Mouse (Mus musculus): ENCODE results near the gene Trub2. TPM values are rescaled to one million over a fixed set of nuclear protein-coding genes. Genes with fewer than 3 reads are reported as not detected.

Trub2 gene
- total and polyA plus RNA-seq, 3 experiments = 32.6 to 41.4 (median 39.0) TPM

DNA sequence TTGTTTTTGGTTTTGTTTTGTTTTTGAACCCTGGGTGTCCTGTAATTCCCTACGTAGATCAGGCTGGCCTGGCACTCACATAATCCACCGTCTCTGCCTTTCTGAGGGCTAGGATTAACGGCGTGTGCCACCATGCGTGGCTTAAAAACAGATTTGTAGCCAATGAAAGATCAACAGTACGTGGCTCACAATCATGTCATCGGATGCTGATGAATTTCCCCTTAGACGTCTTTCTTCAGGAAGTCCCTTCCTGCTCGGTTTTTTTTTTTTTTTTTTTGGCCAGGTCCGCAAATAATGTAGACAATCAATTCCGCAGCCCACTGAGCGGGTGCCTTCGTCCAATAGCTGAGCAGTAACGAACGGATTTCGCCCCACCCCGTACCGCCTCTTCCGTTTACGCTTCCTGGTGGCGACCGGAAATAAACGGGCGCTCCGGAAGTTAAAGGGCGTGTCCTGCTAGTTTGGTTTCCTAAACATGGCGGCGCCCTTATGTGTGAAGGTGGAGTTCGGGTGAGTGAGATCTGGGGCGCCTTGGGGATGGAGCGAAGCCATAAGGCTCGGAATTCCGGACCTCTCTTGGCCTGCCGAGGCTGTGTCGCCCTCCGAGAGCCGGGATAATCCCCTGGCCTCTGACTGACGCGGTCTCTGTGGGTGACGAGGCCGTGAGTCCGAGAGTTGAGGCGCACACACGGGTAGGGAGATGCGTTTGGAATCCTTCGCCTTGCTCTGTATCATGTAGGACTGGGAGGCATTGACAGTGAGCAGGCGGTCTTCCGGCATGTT lies 38.8 kb upstream of the Trub2 start:
- peaks cover 33% of the 10 kb centered on the region for H3K79me2 ChIP-seq (replicated peaks; ENCODE audit: control insufficient read depth, extremely low read depth, insufficient read depth, poor library complexity, severe bottlenecking)
- H3K4me1 ChIP-seq (ENCODE audit: control insufficient read depth in 1 of 2, insufficient read depth in 2 of 2) = peaks cover 5 to 14% of the 10 kb centered on the region in 2 experiments; a peak in 3 of 4 replicates
- dilution Hi-C loops (cut with MboI; ENCODE audit: extremely low pct_ligation_motif_present, extremely low pct_unique_long_range_greater_than_20kb, low sequenced_read_pairs) = no loop called here
- TF ChIP-seq EP300 (IDR thresholded peaks at IDR 0.05; ENCODE audit: low read length) (0 out of 2 replicates have a peak, but pooled peaks have one; percentile 21), MXI1 (IDR thresholded peaks at IDR 0.05; ENCODE audit: low read depth, low read length) (peak; percentile 86), CHD2 (IDR thresholded peaks at IDR 0.05; ENCODE audit: low read length) (peak; percentile 72), JUN (IDR thresholded peaks at IDR 0.05; ENCODE audit: insufficient read depth, low read depth, low read length) (no peak), MAX (IDR thresholded peaks at IDR 0.05; ENCODE audit: low read length) (peak; percentile 82), GABPA (IDR thresholded peaks at IDR 0.05; ENCODE audit: insufficient replicate concordance, low read depth, low read length) (peak; percentile 42; the same call in 1 of the 2 replicates), POLR2A (IDR thresholded peaks at IDR 0.05; ENCODE audit: low read depth, low read length) (peak; percentile 75), BHLHE40 (IDR thresholded peaks at IDR 0.05; ENCODE audit: low read depth, low read length) (0 out of 2 replicates have a peak, but pooled peaks have one; percentile 22), USF2 (conservative IDR thresholded peaks at IDR 0.05; ENCODE audit: low read depth, low read length) (no peak), USF1 (IDR thresholded peaks at IDR 0.05; ENCODE audit: low read depth, low read length) (no peak), E2F4 (IDR thresholded peaks at IDR 0.05; ENCODE audit: insufficient replicate concordance, low read depth, low read length) (0 out of 2 replicates have a peak, but pooled peaks have one; percentile 82), ZNF384 (IDR thresholded peaks at IDR 0.05; ENCODE audit: low read depth, low read length) (peak; percentile 100), POLR2AphosphoS2 (IDR thresholded peaks at IDR 0.05; ENCODE audit: low read depth, low read length) (peak; percentile 89), PAX5 (IDR thresholded peaks at IDR 0.05; ENCODE audit: low read length) (no peak), MAZ (IDR thresholded peaks at IDR 0.05; ENCODE audit: low read depth, low read length) (peak; percentile 81; the same call in 1 of the 2 replicates), CHD1 (IDR thresholded peaks at IDR 0.05; ENCODE audit: low read depth, low read length) (peak; percentile 69; the same call in 1 of the 2 replicates), MEF2A (IDR thresholded peaks at IDR 0.05; ENCODE audit: borderline replicate concordance, low read depth, low read length) (peak; percentile 67), UBTF (IDR thresholded peaks at IDR 0.05; ENCODE audit: low read depth, low read length) (no peak; the same call in 1 of the 2 replicates), RAD21 (IDR thresholded peaks at IDR 0.05; ENCODE audit: low read depth, low read length) (no peak), RCOR1 (conservative IDR thresholded peaks at IDR 0.05; ENCODE audit: low read depth, low read length) (peak; percentile 80; the same call in 1 of the 2 replicates), HCFC1 (IDR thresholded peaks at IDR 0.05; ENCODE audit: low read depth, low read length) (peak; percentile 94), MAFK (IDR thresholded peaks at IDR 0.05; ENCODE audit: insufficient replicate concordance, low read length) (peak; percentile 50; the same call in 1 of the 2 replicates), ZC3H11A (IDR thresholded peaks at IDR 0.05; ENCODE audit: low read depth, low read length) (no peak), SMC3 (IDR thresholded peaks at IDR 0.05; ENCODE audit: low read depth, low read length) (no peak), ETS1 (conservative IDR thresholded peaks at IDR 0.05; ENCODE audit: low read depth, low read length) (peak; percentile 67), MYC (IDR thresholded peaks at IDR 0.05; ENCODE audit: low read depth, low read length) (peak; percentile 81; the same call in 1 of the 2 replicates), TCF12 (IDR thresholded peaks at IDR 0.05; ENCODE audit: low read depth, low read length) (peak; percentile 80; the same call in 1 of the 2 replicates), NELFE (IDR thresholded peaks at IDR 0.05; ENCODE audit: low read depth, low read length) (peak; percentile 89), KAT2A (IDR thresholded peaks at IDR 0.05; ENCODE audit: insufficient replicate concordance, low read length) (peak; percentile 87; the same call in 1 of the 2 replicates), NRF1 (IDR thresholded peaks at IDR 0.05; ENCODE audit: low read depth, low read length) (peak; percentile 48; the same call in 1 of the 2 replicates), TBP (conservative IDR thresholded peaks at IDR 0.05; ENCODE audit: low read depth, low read length) (peak; percentile 92), ELF1 (IDR thresholded peaks at IDR 0.05; ENCODE audit: low read depth, low read length) (peak; percentile 98), IRF4 (IDR thresholded peaks at IDR 0.05; ENCODE audit: low read depth, low read length) (peak; percentile 71; the same call in 1 of the 2 replicates), SIN3A (IDR thresholded peaks at IDR 0.05; ENCODE audit: low read length) (peak; percentile 98), JUND (conservative IDR thresholded peaks at IDR 0.05; ENCODE audit: low read depth, low read length) (peak; percentile 62; the same call in 1 of the 2 replicates), CTCF (conservative IDR thresholded peaks at IDR 0.05 in 1 of 2, IDR thresholded peaks at IDR 0.05 in 1 of 2; ENCODE audit: low read depth in 2 of 2, low read length in 2 of 2) (no peak), ZKSCAN1 (IDR thresholded peaks at IDR 0.05; ENCODE audit: borderline replicate concordance, low read depth, low read length) (no peak; the same call in 1 of the 2 replicates)

More for the DNA sequence above, 38.8 kb upstream of the Trub2 start:
- Histone ChIP-seq H3K27me3 (replicated peaks) (no peaks in the 10 kb centered on the region), H3K36me3 (replicated peaks in 1 of 2; ENCODE audit: control insufficient read depth in 1 of 2, insufficient read depth in 1 of 2, low read length in 1 of 2) (peaks cover 0 to 32% of the 10 kb centered on the region in 2 experiments), H3K9ac (ENCODE audit: insufficient read depth, low read depth) (peak overlapping the region; percentile 81), H3K4me2 (ENCODE audit: insufficient read depth, low read depth, poor library complexity, severe bottlenecking) (no peak overlapping the region), H3K9me3 (replicated peaks; ENCODE audit: low read length) (no peaks in the 10 kb centered on the region), H3K27ac (ENCODE audit: insufficient read depth, low read depth) (peak overlapping the region; percentile 77), H3K4me3 (replicated peaks in 1 of 3; ENCODE audit: low read depth in 2 of 3, low read length in 2 of 3, poor library complexity in 1 of 3) (peak overlapping the region; percentile 87 to 100 (median 95))
- in situ Hi-C loops (cut with MboI; ENCODE audit: low pct_ligation_motif_present, low pct_unique_long_range_greater_than_20kb, low sequenced_read_pairs) = no loop called here
- DNase-seq (ENCODE audit: extremely low read depth) = peak; percentile 99
